Mouse (Mus musculus) layer of hippocampus, adult 18-20 months (tissue): ENCODE results near the gene Nanp. TPM values are rescaled to one million over a fixed set of nuclear protein-coding genes. Genes with fewer than 3 reads are reported as not detected.
A peak's percentile ranks its signal among the peaks of the same experiment; 100 is the strongest.

Experiments used
- DNase-seq, 2 experiments: peaks; one replicate each; pipeline ENCODE4 v3.0.0; 2022; ENCODE audit warnings: low spot score in 2 of 2
- long read RNA-seq: library from polyadenylated mRNA; stranded (forward); transcript quantifications from one replicate; pipeline ENCODE4 v2.0.0, GENCODE M21; 2021
- total RNA-seq, 2 experiments: library from RNA; stranded (reverse); gene quantifications; 2 replicates each; pipeline ENCODE4 v1.2.3; 2021

Gene Nanp
- total RNA-seq: 10 to 100 TPM; 18.8 to 24.9 TPM
- long read RNA-seq, transcript Nanp-201 (2 exons, 1,394 nt): major isoform, 15 of 16 reads
- long read RNA-seq, partial matches to known transcripts: 1 of 16 reads
- long read RNA-seq, other reads (novel, unspliced or antisense): 0 of 16 reads

- peak; percentile 87 to 92 for DNase-seq
Observed at GRCm38 (mm10) chr2:151039232-151039695, at the start of gene Nanp, which contains the start of gene Ninl. Gene Nanp, minus strand, starts transcription at chr2:151039398. Gene Ninl, minus strand, starts transcription at chr2:151039382.

- DNase-seq: no peak
Observed at GRCm38 (mm10) chr2:151056637-151057036, 17.4 kb upstream of the Nanp start.

GRCm38 (mm10) chr2:151040411-151040810 lies 1.2 kb upstream of the Nanp start:
- no peak for DNase-seq

GRCm38 (mm10) chr2:151039726-151040125 lies 528 bp upstream of the Nanp start:
- DNase-seq: no peak

- DNase-seq: peak in 1 of 2 experiments; percentile 70
Observed at GRCm38 (mm10) chr2:151038811-151039222, 381 bp downstream of the Nanp start.

GRCm38 (mm10) chr2:151037876-151038552 lies 1.2 kb downstream of the Nanp start:
- DNase-seq: peak in 1 of 2 experiments; percentile 15

- DNase-seq: no peak
Observed at GRCm38 (mm10) chr2:151037292-151037691, 1.9 kb downstream of the Nanp start.

- no peak for DNase-seq
Observed at GRCm38 (mm10) chr2:151036721-151037120, 2.5 kb downstream of the Nanp start.

- no peak for DNase-seq
Observed at GRCm38 (mm10) chr2:151034435-151034834, 4.8 kb downstream of the Nanp start.

GRCm38 (mm10) chr2:151021158-151021557 lies 18.0 kb downstream of the Nanp start:
- no peak for DNase-seq

GRCm38 (mm10) chr2:151015316-151015715 lies 23.9 kb downstream of the Nanp start:
- DNase-seq: no peak

GRCm38 (mm10) chr2:151011273-151011672 lies 27.9 kb downstream of the Nanp start:
- DNase-seq: no peak

GRCm38 (mm10) chr2:151009515-151010085 lies 29.6 kb downstream of the Nanp start:
- no peak for DNase-seq

- peak; percentile 60 to 67 for DNase-seq
Observed at GRCm38 (mm10) chr2:151008939-151009509, 30.2 kb downstream of the Nanp start.

GRCm38 (mm10) chr2:151008517-151008932 lies 30.7 kb downstream of the Nanp start:
- DNase-seq: no peak

GRCm38 (mm10) chr2:151008006-151008405 lies 31.2 kb downstream of the Nanp start:
- DNase-seq: no peak

- DNase-seq: no peak
Observed at GRCm38 (mm10) chr2:151006281-151006945, 32.8 kb downstream of the Nanp start.

GRCm38 (mm10) chr2:151004390-151004789 lies 34.8 kb downstream of the Nanp start:
- DNase-seq: no peak

- DNase-seq: no peak
Observed at GRCm38 (mm10) chr2:151003796-151004195, 35.4 kb downstream of the Nanp start.

- no peak for DNase-seq
Observed at GRCm38 (mm10) chr2:151001619-151002175, 37.5 kb downstream of the Nanp start.
